Mouse (Mus musculus) MEL (cell line): ENCODE data around the gene Bclaf1. TPM values are rescaled to one million over a fixed set of nuclear protein-coding genes. Genes with fewer than 3 reads are reported as not detected.

Source experiments
- DNase-seq: peaks from one replicate; pipeline ENCODE4 v3.0.0; 2011; ENCODE audit warnings: low read depth, low spot score
- H3K27ac ChIP-seq: 2 replicates; pipeline ENCODE4 v1.5.1; 2012; ENCODE audit warnings: low read depth, mild to moderate bottlenecking, control low read depth, low read length, moderate library complexity; ENCODE audit not compliant: control insufficient read depth
- H3K27me3 ChIP-seq, 2 experiments: fragments of 150-350 bp in 1 of 2; sonication (generic) in 1 of 2; 2 replicates each; pipeline ENCODE4 v1.6.1; 2012; ENCODE audit warnings: low read length in 2 of 2, mild to moderate bottlenecking in 2 of 2, improper control_type of control experiment in 1 of 2, moderate library complexity in 1 of 2; ENCODE audit not compliant: insufficient read depth in 2 of 2, control insufficient read depth in 1 of 2
- H3K36me3 ChIP-seq, 2 experiments: 2 replicates each; pipeline ENCODE4 v1.6.1; 2012 to 2014; ENCODE audit warnings: low read length in 2 of 2, improper control_type of control experiment in 1 of 2, inconsistent platforms in 1 of 2, mild to moderate bottlenecking in 1 of 2; ENCODE audit not compliant: insufficient read depth in 2 of 2, control insufficient read depth in 1 of 2
- H3K4me1 ChIP-seq, 2 experiments: fragments of 150-350 bp in 1 of 2; sonication (generic) in 1 of 2; 2 replicates each; pipeline ENCODE4 v1.6.1; 2012; ENCODE audit warnings: low read length in 2 of 2, improper control_type of control experiment in 1 of 2, mild to moderate bottlenecking in 1 of 2; ENCODE audit not compliant: insufficient read depth in 2 of 2, control insufficient read depth in 1 of 2
- H3K4me3 ChIP-seq, 2 experiments: fragments of 150-350 bp in 1 of 2; sonication (generic) in 1 of 2; 2 replicates each; pipeline ENCODE4 v1.5.1; 2012; ENCODE audit warnings: low read depth in 2 of 2, low read length in 2 of 2, mild to moderate bottlenecking in 2 of 2, moderate library complexity in 2 of 2, control low read depth in 1 of 2, improper control_type of control experiment in 1 of 2; ENCODE audit not compliant: control insufficient read depth in 1 of 2, insufficient read depth in 1 of 2
- H3K79me2 ChIP-seq: 2 replicates; pipeline ENCODE4 v1.6.1; 2012; ENCODE audit warnings: mild to moderate bottlenecking, low read length, moderate library complexity; ENCODE audit not compliant: control insufficient read depth, poor library complexity, insufficient read depth
- H3K9ac ChIP-seq: 2 replicates; pipeline ENCODE4 v1.6.1; 2012; ENCODE audit warnings: low read depth, mild to moderate bottlenecking, control low read depth, low read length, moderate library complexity; ENCODE audit not compliant: control insufficient read depth, poor library complexity, severe bottlenecking
- H3K9me3 ChIP-seq: fragments of 150-350 bp; sonication (generic); replicated peaks from 2 replicates; pipeline ENCODE4 v1.6.1; 2012; ENCODE audit warnings: mild to moderate bottlenecking, low read length, improper control_type of control experiment, moderate library complexity; ENCODE audit not compliant: insufficient read depth
- BHLHE40 ChIP-seq: IDR thresholded peaks from 2 replicates; pipeline ENCODE4 v1.6.1; 2012; ENCODE audit warnings: low read depth, mild to moderate bottlenecking, inconsistent platforms, low read length, improper control_type of control experiment, borderline replicate concordance
- CHD1 ChIP-seq: IDR thresholded peaks from 2 replicates; pipeline ENCODE4 v1.6.1; 2012; ENCODE audit warnings: low read depth, mild to moderate bottlenecking, inconsistent platforms, low read length, improper control_type of control experiment
- CTCF ChIP-seq, 3 experiments: IDR thresholded peaks in 2 of 3; conservative IDR thresholded peaks in 1 of 3; 2 replicates each; pipeline ENCODE4 v1.5.1; 2011 to 2012; ENCODE audit warnings: low read length in 3 of 3, low read depth in 2 of 3, mild to moderate bottlenecking in 2 of 3, improper control_type of control experiment in 1 of 3, inconsistent platforms in 1 of 3, mixed read lengths in 1 of 3, moderate library complexity in 1 of 3; ENCODE audit not compliant: control insufficient read depth in 1 of 3, insufficient read depth in 1 of 3, poor library complexity in 1 of 3, severe bottlenecking in 1 of 3
- GABPA ChIP-seq: IDR thresholded peaks from 2 replicates; pipeline ENCODE4 v1.6.1; 2012; ENCODE audit warnings: low read depth, mild to moderate bottlenecking, inconsistent platforms, low read length, improper control_type of control experiment, moderate library complexity
- GATA1 ChIP-seq: IDR thresholded peaks from 2 replicates; pipeline ENCODE4 v1.6.1; 2011; ENCODE audit warnings: low read depth, low read length, improper control_type of control experiment
- JUND ChIP-seq: IDR thresholded peaks from 2 replicates; pipeline ENCODE4 v1.6.1; 2011; ENCODE audit warnings: low read depth, mild to moderate bottlenecking, improper control_type of control experiment, low read length
- MAFK ChIP-seq: IDR thresholded peaks from 2 replicates; pipeline ENCODE4 v1.6.1; 2011; ENCODE audit warnings: low read depth, mild to moderate bottlenecking, low read length, improper control_type of control experiment, borderline replicate concordance
- MYB ChIP-seq: IDR thresholded peaks from 2 replicates; pipeline ENCODE4 v1.6.1; 2011; ENCODE audit warnings: mild to moderate bottlenecking, low read depth, low read length, improper control_type of control experiment
- MYC ChIP-seq: IDR thresholded peaks from 2 replicates; pipeline ENCODE4 v1.6.1; 2011; ENCODE audit warnings: low read depth, mild to moderate bottlenecking, low read length, improper control_type of control experiment, moderate library complexity
- NELFE ChIP-seq: IDR thresholded peaks from 2 replicates; pipeline ENCODE4 v1.6.1; 2011; ENCODE audit warnings: low read depth, low read length, improper control_type of control experiment
- NRF1 ChIP-seq: IDR thresholded peaks from 2 replicates; pipeline ENCODE4 v1.6.1; 2014; ENCODE audit warnings: low read depth, mild to moderate bottlenecking, inconsistent platforms, low read length, improper control_type of control experiment, moderate library complexity; ENCODE audit not compliant: poor library complexity, insufficient read depth, severe bottlenecking
- RAD21 ChIP-seq: IDR thresholded peaks from 2 replicates; pipeline ENCODE4 v1.6.1; 2011; ENCODE audit warnings: mild to moderate bottlenecking, low read depth, low read length, improper control_type of control experiment
- RCOR1 ChIP-seq: IDR thresholded peaks from 2 replicates; pipeline ENCODE4 v1.6.1; 2012; ENCODE audit warnings: low read depth, mild to moderate bottlenecking, inconsistent platforms, low read length, improper control_type of control experiment
- TCF12 ChIP-seq: IDR thresholded peaks from 2 replicates; pipeline ENCODE4 v1.6.1; 2014; ENCODE audit warnings: low read depth, mild to moderate bottlenecking, inconsistent platforms, low read length, improper control_type of control experiment, moderate library complexity
- USF1 ChIP-seq: IDR thresholded peaks from 2 replicates; pipeline ENCODE4 v1.6.1; 2014; ENCODE audit warnings: low read depth, mild to moderate bottlenecking, inconsistent platforms, low read length, improper control_type of control experiment, moderate library complexity
- USF2 ChIP-seq, 2 experiments: IDR thresholded peaks; 2 replicates each; pipeline ENCODE4 v1.6.1; 2011 to 2012; ENCODE audit warnings: improper control_type of control experiment in 2 of 2, low read length in 2 of 2, borderline replicate concordance in 1 of 2, inconsistent platforms in 1 of 2, low read depth in 1 of 2, mild to moderate bottlenecking in 1 of 2; ENCODE audit not compliant: insufficient read depth in 1 of 2
- ZMIZ1 ChIP-seq: IDR thresholded peaks from 2 replicates; pipeline ENCODE4 v1.6.1; 2012; ENCODE audit warnings: low read depth, mild to moderate bottlenecking, inconsistent platforms, low read length, improper control_type of control experiment, moderate library complexity
- ZNF384 ChIP-seq: IDR thresholded peaks from 2 replicates; pipeline ENCODE4 v1.6.1; 2012; ENCODE audit warnings: low read depth, mild to moderate bottlenecking, inconsistent platforms, low read length, improper control_type of control experiment
- polyA plus RNA-seq, 2 experiments: library from polyadenylated mRNA; stranded (reverse) in 1 of 2; unstranded in 1 of 2; fragments of >175 nt in 1 of 2; fragments of >200 nt in 1 of 2; gene quantifications; 2 replicates each; pipeline versions ENCODE4 v1.2.1 to v1.2.4; 2012; ENCODE audit warnings: low replicate concordance in 2 of 2, low read depth in 1 of 2; ENCODE audit not compliant: insufficient read length in 2 of 2, insufficient read depth in 1 of 2, missing spikeins in 1 of 2
- total RNA-seq: library from RNA; depleted of rRNA; stranded (reverse); fragments of 300-350 nt; gene quantifications from 2 replicates; pipeline ENCODE4 v1.2.3, GENCODE M21; 2012

Gene Bclaf1
- total and polyA plus RNA-seq, 3 experiments: 94.0 to 412 (median 171) TPM

GRCm38 (mm10) chr10:20262896-20263295 is 49.4 kb upstream of the Bclaf1 start:
- DNase-seq: no peak
- TF ChIP-seq USF1: no peak
- no peak for TF ChIP-seq BHLHE40
- no peak for TF ChIP-seq CHD1
- no peak for TF ChIP-seq CTCF (IDR thresholded peaks at IDR 0.05 in 2 of 3, conservative IDR thresholded peaks at IDR 0.05 in 1 of 3; ENCODE audit: control insufficient read depth in 1 of 3, insufficient read depth in 1 of 3, low read depth in 2 of 3, low read length in 3 of 3, poor library complexity in 1 of 3, severe bottlenecking in 1 of 3)
- TF ChIP-seq JUND: no peak
- no peak for TF ChIP-seq MAFK
- TF ChIP-seq GABPA: no peak
- TF ChIP-seq TCF12: no peak
- TF ChIP-seq RCOR1: no peak
- no peak for TF ChIP-seq MYB
- no peak for TF ChIP-seq MYC
- TF ChIP-seq ZNF384: no peak
- TF ChIP-seq RAD21: no peak
- no peak for TF ChIP-seq GATA1
- no peak for TF ChIP-seq NRF1
- no peak for TF ChIP-seq USF2 (IDR thresholded peaks at IDR 0.05; ENCODE audit: borderline replicate concordance in 1 of 2, insufficient read depth in 1 of 2, low read depth in 1 of 2, low read length in 2 of 2)
- no peak for TF ChIP-seq NELFE
- no peak for TF ChIP-seq ZMIZ1
- H3K4me3 ChIP-seq: no peak overlapping the region

GRCm38 (mm10) chr10:20264479-20264878 is 47.8 kb upstream of the Bclaf1 start:
- H3K4me3 ChIP-seq: no peak overlapping the region
- H3K9me3 ChIP-seq: no peaks in the 10 kb centered on the region
- no peaks in the 10 kb centered on the region for H3K27me3 ChIP-seq
- H3K4me1 ChIP-seq: no peaks in the 10 kb centered on the region
- no peak overlapping the region for H3K27ac ChIP-seq
- no peak overlapping the region for H3K9ac ChIP-seq
- no peak for DNase-seq
- no peaks in the 10 kb centered on the region for H3K79me2 ChIP-seq
- no peak for TF ChIP-seq JUND
- no peaks in the 10 kb centered on the region for H3K36me3 ChIP-seq

More at GRCm38 (mm10) chr10:20262896-20263295, 49.4 kb upstream of the Bclaf1 start:
- H3K27me3 ChIP-seq: no peaks in the 10 kb centered on the region
- no peaks in the 10 kb centered on the region for H3K36me3 ChIP-seq
- H3K27ac ChIP-seq: no peak overlapping the region
- no peak overlapping the region for H3K9ac ChIP-seq
- H3K4me1 ChIP-seq: no peaks in the 10 kb centered on the region
- H3K9me3 ChIP-seq: no peaks in the 10 kb centered on the region
- no peaks in the 10 kb centered on the region for H3K79me2 ChIP-seq
